Mouse (Mus musculus): ENCODE data around the gene Cct7. TPM values are rescaled to one million over a fixed set of nuclear protein-coding genes. Genes with fewer than 3 reads are reported as not detected.
A peak's percentile ranks its signal among the peaks of the same experiment; 100 is the strongest.

Gene Cct7
- 181 and 187 TPM in 2 replicates for polyA plus RNA-seq (2012; rRNA removed)

DNA sequence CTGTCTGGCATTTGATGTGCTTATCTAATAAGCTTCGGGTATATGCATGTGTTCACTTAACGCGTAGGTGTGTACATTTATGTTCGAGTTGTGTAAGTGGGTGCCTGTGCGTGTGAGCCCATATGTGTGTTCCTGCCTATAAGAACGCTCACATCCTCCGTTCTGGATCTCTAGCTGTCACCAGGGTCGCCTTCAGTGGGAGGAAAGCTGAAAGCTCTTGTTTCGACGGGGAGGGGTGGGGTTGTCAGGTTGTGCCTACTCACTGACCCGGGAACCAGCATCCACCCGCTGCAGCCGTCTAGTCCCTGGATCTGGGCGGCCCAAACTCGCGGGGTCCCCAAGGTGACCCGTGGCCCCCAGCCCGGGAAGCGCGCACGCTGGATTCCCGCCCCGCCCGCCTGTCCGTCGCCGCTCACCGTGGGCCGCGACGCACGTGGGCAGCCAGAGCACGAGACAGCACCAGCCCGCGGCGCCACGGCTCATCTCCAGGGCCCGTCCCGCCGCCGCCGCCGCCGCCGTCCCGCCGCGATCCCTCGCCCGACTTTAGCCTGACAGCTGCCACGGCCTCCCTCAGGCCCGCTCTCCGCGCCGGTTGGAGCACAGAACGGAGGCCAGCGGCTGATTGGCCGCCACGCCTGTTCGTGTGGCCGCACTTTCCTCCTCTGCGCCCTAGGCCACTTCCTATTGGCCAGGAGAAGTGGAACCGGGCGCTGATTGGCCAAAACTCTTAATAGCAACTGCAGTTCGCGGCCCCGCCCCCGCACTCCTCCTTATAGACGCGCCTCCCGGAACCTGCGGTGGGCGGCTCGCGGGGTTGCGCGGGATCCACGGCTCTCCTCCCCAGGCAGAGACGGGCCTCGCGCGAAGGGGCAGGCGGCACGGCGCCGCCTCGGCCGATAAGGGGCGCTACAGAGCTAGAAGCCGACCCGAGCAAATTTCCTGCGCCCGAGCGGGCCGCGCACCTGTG is at the start of gene Cct7:
Gene Cct7, plus strand, starts transcription at position 818 of the 967 bp plus-strand sequence.
- H3K4me1 ChIP-seq (ENCODE audit: control insufficient read depth, insufficient read depth, low read length), result peaks cover 5% of the 10 kb centered on the region
- TF ChIP-seq CTCF (IDR thresholded peaks at IDR 0.05; ENCODE audit: extremely low read depth, insufficient read depth, low read length) (peak; percentile 33; the same call in 1 of the 2 replicates), POLR2A (IDR thresholded peaks at IDR 0.05; ENCODE audit: extremely low read depth, insufficient read depth, low read length) (0 out of 2 replicates have a peak, but pooled peaks have one; percentile 8)
- peak within 1 kb of the TSS; percentile 75 for H3K27ac ChIP-seq (ENCODE audit: insufficient read depth, low read length)
- peak within 1 kb of the TSS; percentile 78 for H3K4me3 ChIP-seq (ENCODE audit: insufficient read depth, low read length)

DNA sequence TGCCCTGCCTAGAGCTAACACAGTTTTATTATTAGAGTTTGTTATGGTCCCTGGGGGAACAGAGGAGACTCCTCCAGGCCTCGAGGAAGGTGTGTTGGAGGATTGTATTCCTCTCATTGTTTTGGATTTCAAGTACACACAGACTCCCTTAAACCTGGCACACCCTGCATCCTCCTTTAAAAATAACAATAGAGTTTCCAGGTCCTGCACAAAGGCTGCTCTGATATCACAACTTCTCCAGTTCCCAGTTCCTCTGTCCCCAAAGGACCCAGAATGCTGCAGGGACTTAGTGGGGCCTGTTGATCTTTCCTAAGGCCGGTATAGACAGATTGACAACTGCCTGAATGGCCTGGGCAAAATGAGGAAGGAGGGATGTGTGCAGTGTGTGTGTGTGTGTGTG is 48.7 kb upstream of the Cct7 start:
- no peak overlapping the region for H3K4me3 ChIP-seq (ENCODE audit: insufficient read depth, low read length)
- no peaks in the 10 kb centered on the region for H3K4me1 ChIP-seq (ENCODE audit: control insufficient read depth, insufficient read depth, low read length)
- TF ChIP-seq CTCF (IDR thresholded peaks at IDR 0.05; ENCODE audit: extremely low read depth, insufficient read depth, low read length) (no peak), POLR2A (IDR thresholded peaks at IDR 0.05; ENCODE audit: extremely low read depth, insufficient read depth, low read length) (no peak)
- H3K27ac ChIP-seq (ENCODE audit: insufficient read depth, low read length), result no peak overlapping the region

DNA sequence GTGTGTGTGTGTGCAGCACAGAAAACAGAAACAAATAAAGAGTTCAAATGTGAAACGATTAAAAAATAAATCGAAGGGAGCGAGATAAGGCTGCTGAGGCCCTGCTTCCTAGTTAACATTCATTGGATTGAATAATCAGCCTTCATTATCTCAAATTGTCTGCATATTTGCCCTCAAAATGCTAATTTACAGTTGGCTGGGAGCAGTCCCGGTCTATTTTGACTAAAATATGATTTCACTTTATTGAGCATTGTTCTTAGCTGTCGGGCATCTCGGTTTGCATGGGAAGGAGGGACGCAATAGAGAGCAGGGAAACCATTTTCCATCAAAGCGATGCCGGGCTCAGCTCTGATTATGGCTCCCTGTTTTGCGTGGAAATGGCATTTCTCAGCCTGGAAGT is 48.3 kb upstream of the Cct7 start:
- H3K4me1 ChIP-seq (ENCODE audit: control insufficient read depth, insufficient read depth, low read length), result no peaks in the 10 kb centered on the region
- no peak overlapping the region for H3K4me3 ChIP-seq (ENCODE audit: insufficient read depth, low read length)
- TF ChIP-seq CTCF (IDR thresholded peaks at IDR 0.05; ENCODE audit: extremely low read depth, insufficient read depth, low read length) (no peak), POLR2A (IDR thresholded peaks at IDR 0.05; ENCODE audit: extremely low read depth, insufficient read depth, low read length) (no peak)
- no peak overlapping the region for H3K27ac ChIP-seq (ENCODE audit: insufficient read depth, low read length)

DNA sequence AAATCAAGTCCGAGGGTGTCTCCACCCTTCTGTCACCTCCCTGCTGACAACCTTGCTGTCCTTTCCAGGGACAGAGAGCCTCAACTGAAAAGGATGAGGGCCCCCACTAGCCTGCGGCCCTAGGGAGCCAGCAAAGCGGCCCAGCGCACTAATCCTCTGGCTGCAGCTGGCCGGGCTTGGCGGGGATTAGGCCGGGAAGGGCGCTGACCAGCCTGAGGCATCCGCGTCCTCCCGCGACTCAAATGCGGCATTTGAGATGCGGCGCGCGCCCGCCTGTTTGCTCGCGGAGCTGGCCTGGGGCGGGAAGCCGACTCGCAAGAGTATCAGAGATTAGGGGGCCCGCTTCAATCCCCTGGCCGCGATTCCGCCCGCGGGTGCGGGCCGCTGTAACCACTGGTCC is 42.3 kb upstream of the Cct7 start:
- Histone ChIP-seq H3K4me1 (ENCODE audit: control insufficient read depth, insufficient read depth, low read length) (no peaks in the 10 kb centered on the region), H3K27ac (ENCODE audit: insufficient read depth, low read length) (no peak overlapping the region), H3K4me3 (ENCODE audit: insufficient read depth, low read length) (no peak overlapping the region)
- TF ChIP-seq POLR2A (IDR thresholded peaks at IDR 0.05; ENCODE audit: extremely low read depth, insufficient read depth, low read length) (no peak), CTCF (IDR thresholded peaks at IDR 0.05; ENCODE audit: extremely low read depth, insufficient read depth, low read length) (no peak)

DNA sequence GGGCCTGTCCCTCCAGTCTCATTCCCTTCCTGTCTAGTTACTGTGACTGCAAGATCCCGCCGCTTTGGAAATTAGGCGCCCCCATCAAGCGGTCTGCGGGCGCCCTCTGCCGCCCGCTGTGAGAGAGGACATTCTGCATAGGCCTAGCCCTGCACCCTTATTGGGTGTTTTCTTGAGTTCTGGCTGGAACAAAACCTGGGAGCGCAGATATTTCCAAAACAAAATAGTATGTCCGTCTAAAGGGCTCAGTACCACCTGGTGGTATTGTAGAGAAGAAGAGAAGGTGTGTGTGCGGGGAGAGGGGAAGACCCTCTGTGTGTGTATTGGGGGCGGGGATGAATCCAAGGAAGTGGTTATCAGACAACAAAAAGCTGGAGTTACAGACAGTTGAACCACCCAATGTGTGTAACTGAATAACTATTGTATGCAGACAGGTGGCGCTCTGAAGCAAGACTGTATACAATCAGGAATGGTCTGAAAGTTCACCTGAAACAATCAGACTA is 40.5 kb upstream of the Cct7 start:
- TF ChIP-seq CTCF (IDR thresholded peaks at IDR 0.05; ENCODE audit: extremely low read depth, insufficient read depth, low read length) (peak; percentile 71), POLR2A (IDR thresholded peaks at IDR 0.05; ENCODE audit: extremely low read depth, insufficient read depth, low read length) (no peak)
- no peak overlapping the region for H3K4me3 ChIP-seq (ENCODE audit: insufficient read depth, low read length)
- H3K4me1 ChIP-seq (ENCODE audit: control insufficient read depth, insufficient read depth, low read length), result no peaks in the 10 kb centered on the region
- H3K27ac ChIP-seq (ENCODE audit: insufficient read depth, low read length), result no peak overlapping the region

DNA sequence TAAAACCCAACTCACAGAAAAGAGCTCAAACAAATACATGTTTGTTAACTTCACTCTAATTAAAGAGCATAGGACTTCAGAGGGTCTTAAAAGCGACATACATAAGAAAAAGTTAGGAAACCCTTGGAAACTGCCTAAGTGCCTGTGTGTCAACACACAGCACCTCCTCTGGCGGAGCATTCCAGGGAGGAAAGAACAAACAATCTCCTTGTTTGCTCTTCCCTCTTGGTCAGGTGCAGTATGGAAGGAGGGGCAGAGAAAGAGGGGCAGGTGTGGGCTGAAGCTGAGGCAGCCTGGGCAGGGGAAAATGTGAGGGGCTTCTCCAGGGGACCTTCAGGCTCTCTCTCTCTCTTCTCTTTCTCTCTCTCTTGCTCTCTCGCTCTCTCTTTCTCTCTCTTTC is 35.5 kb upstream of the Cct7 start:
- no peak overlapping the region for H3K4me3 ChIP-seq (ENCODE audit: insufficient read depth, low read length)
- no peaks in the 10 kb centered on the region for H3K4me1 ChIP-seq (ENCODE audit: control insufficient read depth, insufficient read depth, low read length)
- no peak for TF ChIP-seq CTCF (IDR thresholded peaks at IDR 0.05; ENCODE audit: extremely low read depth, insufficient read depth, low read length)
- no peak for TF ChIP-seq POLR2A (IDR thresholded peaks at IDR 0.05; ENCODE audit: extremely low read depth, insufficient read depth, low read length)
- no peak overlapping the region for H3K27ac ChIP-seq (ENCODE audit: insufficient read depth, low read length)

DNA sequence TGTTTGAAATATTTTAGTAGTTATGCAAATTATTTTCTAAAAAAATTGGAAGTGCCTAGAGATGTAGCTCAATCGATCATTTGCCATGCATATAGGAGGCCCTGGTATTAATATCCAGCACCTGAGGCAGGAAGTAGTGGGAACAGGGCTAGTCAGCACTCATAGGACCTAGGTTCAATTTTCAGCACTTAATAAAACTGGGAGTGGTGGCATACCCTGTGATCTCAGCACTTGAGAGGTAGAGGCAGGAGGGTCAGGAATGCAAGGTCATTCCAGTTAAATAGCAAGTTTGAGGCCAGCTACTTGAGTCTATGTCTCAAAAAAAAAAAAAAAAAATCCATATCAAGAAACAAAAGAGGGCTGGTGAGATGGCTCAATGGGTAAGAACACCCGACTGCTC is 32.2 kb upstream of the Cct7 start:
- TF ChIP-seq CTCF (IDR thresholded peaks at IDR 0.05; ENCODE audit: extremely low read depth, insufficient read depth, low read length) (no peak), POLR2A (IDR thresholded peaks at IDR 0.05; ENCODE audit: extremely low read depth, insufficient read depth, low read length) (no peak)
- Histone ChIP-seq H3K4me1 (ENCODE audit: control insufficient read depth, insufficient read depth, low read length) (no peaks in the 10 kb centered on the region), H3K4me3 (ENCODE audit: insufficient read depth, low read length) (no peak overlapping the region), H3K27ac (ENCODE audit: insufficient read depth, low read length) (no peak overlapping the region)

DNA sequence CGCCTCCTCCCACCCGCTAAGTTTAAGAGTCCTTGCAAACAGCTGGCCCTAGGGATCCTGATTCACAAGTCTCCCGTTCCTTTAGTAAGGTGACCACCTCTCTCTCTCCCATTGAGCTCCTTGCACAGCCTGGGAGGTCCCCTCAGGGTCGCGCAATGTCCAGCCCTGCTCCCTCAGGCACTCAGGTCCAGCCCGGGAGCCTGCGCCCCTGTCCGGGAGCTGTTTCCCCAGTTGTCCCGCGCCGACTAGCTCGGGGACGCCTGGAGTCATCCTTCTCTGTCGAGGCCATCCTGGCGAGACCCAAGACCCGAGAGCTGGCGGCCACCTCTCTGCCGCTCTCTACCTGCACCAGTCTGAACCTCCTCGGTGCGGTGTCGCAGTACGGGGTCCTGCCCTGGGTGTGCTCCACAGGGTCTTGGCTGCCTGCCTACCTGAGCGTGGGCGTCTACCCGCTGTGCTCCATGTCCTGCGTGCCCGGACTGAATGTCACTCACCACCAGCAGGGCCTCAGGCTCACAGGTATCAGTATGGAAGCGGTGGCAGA is 27.4 kb upstream of the Cct7 start, which contains the start of gene Noto:
Gene Noto, plus strand, starts transcription at position 51 of the 544 bp plus-strand sequence.
- Histone ChIP-seq H3K27ac (ENCODE audit: insufficient read depth, low read length) (no peak within 1 kb of the TSS), H3K4me1 (ENCODE audit: control insufficient read depth, insufficient read depth, low read length) (no peaks in the 10 kb centered on the region), H3K4me3 (ENCODE audit: insufficient read depth, low read length) (no peak within 1 kb of the TSS)
- no peak for TF ChIP-seq CTCF (IDR thresholded peaks at IDR 0.05; ENCODE audit: extremely low read depth, insufficient read depth, low read length)
- TF ChIP-seq POLR2A (IDR thresholded peaks at IDR 0.05; ENCODE audit: extremely low read depth, insufficient read depth, low read length), result no peak

DNA sequence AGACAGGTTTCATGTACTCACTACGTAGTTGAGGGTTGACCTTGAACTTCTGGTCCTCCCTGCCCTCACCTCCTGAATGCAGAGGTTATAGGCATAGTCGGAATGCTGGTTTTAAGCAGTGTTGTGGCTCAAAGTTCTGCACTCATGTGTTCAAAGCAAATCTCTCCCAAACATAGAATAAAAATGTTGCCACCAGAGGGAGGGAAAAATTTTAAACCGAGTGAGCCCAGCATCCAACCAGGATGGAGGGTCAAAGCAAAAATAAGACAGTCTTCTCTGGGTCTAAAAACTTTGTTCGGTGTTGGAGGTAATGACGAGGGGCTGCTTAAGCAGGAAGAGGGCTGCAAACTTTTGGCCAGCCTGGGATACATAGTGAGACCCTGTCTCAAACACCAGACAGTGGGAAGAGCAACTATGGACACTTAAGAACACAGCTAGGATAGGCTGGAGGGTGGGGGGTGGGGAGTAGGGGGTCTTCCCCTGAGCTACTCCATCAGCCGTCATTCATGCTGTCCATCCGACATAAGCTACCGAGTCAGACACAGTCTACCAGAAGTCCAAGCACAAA is 20.0 kb upstream of the Cct7 start:
- Histone ChIP-seq H3K4me3 (ENCODE audit: insufficient read depth, low read length) (peak overlapping the region; percentile 64), H3K27ac (ENCODE audit: insufficient read depth, low read length) (no peak overlapping the region), H3K4me1 (ENCODE audit: control insufficient read depth, insufficient read depth, low read length) (no peaks in the 10 kb centered on the region)
- TF ChIP-seq CTCF (IDR thresholded peaks at IDR 0.05; ENCODE audit: extremely low read depth, insufficient read depth, low read length), result no peak
- no peak for TF ChIP-seq POLR2A (IDR thresholded peaks at IDR 0.05; ENCODE audit: extremely low read depth, insufficient read depth, low read length)

Data from cortical plate, adult 2 months (tissue).